16 mouse cellular contexts compared by ENCODE assay signal in genomic region chr13:30334667-30335066, GRCm38 (mm10). TPM values are rescaled to one million over a fixed set of nuclear protein-coding genes. Genes with fewer than 3 reads are reported as not detected.
DNase-seq lines count a peak whose midpoint lies in the region.
"Had no signal": no experiment of that assay in that cellular context is flagged by ENCODE, and none has a peak within 500 bp of the region (broad histone marks: within the 10 kb centered on the region; RNA-seq: fewer than 3 reads in every experiment).

No protein-coding gene starts in this region.

- DNase-seq in adrenal gland, adult 2 months, result peak; percentile 59
- no peak for DNase-seq in adrenal gland, adult 18-20 months (ENCODE audit: low spot score in 2 of 2)
- DNase-seq in spleen, postnatal 10 days (ENCODE audit: low spot score in 2 of 2), result peak; percentile 14 to 26
- no peak for DNase-seq in spleen, adult 18-20 months
- DNase-seq in retina, embryonic 14.5 days (ENCODE audit: low spot score), result peak; percentile 5
- DNase-seq in layer of hippocampus, postnatal 36 days, result no peak
- no peak for DNase-seq in cerebellum, adult 11 months
- DNase-seq: cerebellum, adult 11-12 months; cerebellum, adult 9-10 months; cerebellum, postnatal 25 days; forebrain, postnatal 0 days; gastrocnemius, postnatal 14 days; heart, adult 2 months; heart, postnatal 36 days had no signal

RNA-seq across cellular contexts. Expression of gene Agtr1a, which starts 1.6 kb away (rescaled TPM):
- total RNA-seq in adrenal gland, adult 2 months (2021), result 100 to 1,000 TPM; 260 to 306 TPM
- 93.2 and 120 TPM in 2 replicates for polyA plus RNA-seq in adrenal gland, adult 2 months (2012; rRNA removed)
- 100 to 1,000 TPM; 340 to 534 TPM for total RNA-seq in adrenal gland, adult 18-20 months (2021)
- total RNA-seq in layer of hippocampus, postnatal 36 days (2021), result 1 to 10 TPM; 1.7 to 2.4 TPM
- polyA plus RNA-seq: C2C12, Patski had no signal

Comparison
In these comparisons a context has a peak if more than half of its experiments do, and no peak if none do; other contexts are left out.
1. DNase-seq: peak in adrenal gland, adult 2 months (single experiment), spleen, postnatal 10 days (2 of 2) and retina, embryonic 14.5 days (single experiment); none in adrenal gland, adult 18-20 months (0 of 2), spleen, adult 18-20 months (0 of 2), layer of hippocampus, postnatal 36 days (0 of 2) and cerebellum, adult 11 months (single experiment).
2. RNA of gene Agtr1a, which starts 1.6 kb away (total RNA-seq): 340 to 534 TPM in adrenal gland, adult 18-20 months and 260 to 306 TPM in adrenal gland, adult 2 months; 1.7 to 2.4 TPM in layer of hippocampus, postnatal 36 days; every median in the first group is over 10 times any median in the second.